Mouse (Mus musculus): ENCODE measurements at regions not wholly inside any gene's neighbourhood (a gene's known extent, or its start where the extent isn't known, plus 50 kb on each side); places are given as distances from the start of the nearest gene placed in this dataset.

DNA sequence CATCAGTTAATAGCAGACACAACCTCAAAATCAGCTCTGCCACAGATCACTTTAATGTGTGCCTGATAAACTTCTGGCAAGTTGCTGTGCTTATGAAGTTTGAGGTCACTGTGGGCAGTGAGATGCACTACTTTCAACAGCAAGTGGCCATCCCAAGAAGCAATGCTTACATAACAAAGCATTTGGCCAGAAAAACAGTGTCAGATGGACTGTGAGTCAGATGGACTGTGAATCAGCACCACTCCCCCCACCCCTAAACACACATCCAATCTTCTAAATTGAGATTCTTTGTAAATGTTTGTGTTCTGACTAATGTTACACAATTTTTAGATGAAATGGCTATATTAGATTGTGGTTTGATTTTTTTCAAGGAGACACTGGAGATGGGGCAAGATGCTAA, 550.7 kb downstream of the Nxph1 start:
- no peaks in the 10 kb centered on the region for H3K4me1 ChIP-seq (replicated peaks; ENCODE audit: low read depth, low read length)
- H3K9me3 ChIP-seq (ENCODE audit: low read length), result no peaks in the 10 kb centered on the region
- H3K27me3 ChIP-seq (ENCODE audit: insufficient read depth, low read length), result no peaks in the 10 kb centered on the region
- TF ChIP-seq POU5F1 (IDR thresholded peaks at IDR 0.05; ENCODE audit: borderline replicate concordance, low read length) (no peak), CTCF (conservative IDR thresholded peaks at IDR 0.05; ENCODE audit: low read length) (no peak), NANOG (IDR thresholded peaks at IDR 0.05; ENCODE audit: borderline replicate concordance, low read length) (no peak)
- no peaks in the 10 kb centered on the region for H3K36me3 ChIP-seq (ENCODE audit: insufficient read depth, low read length)
- no peak overlapping the region for H3K4me3 ChIP-seq (replicated peaks; ENCODE audit: low read length)

DNA sequence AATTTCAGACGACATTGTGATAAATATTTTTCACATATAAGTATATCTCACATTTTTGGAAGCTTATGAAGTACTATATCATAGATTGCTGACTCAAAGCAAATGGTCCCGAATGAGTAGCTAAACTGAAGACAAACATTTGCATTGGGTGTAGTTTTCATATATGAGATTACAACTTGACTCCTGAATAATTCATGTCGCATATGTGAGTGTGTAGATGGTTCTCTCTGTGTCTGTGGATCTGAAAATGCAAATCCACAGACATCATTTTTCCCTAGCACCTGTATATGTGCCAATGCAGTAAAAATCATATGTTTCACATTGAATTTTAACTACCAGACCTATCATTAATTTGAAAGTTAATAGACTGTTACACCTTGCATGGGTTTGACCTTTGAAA, 586.2 kb downstream of the Nxph1 start:
- TF ChIP-seq NANOG (IDR thresholded peaks at IDR 0.05; ENCODE audit: borderline replicate concordance, low read length) (no peak), POU5F1 (IDR thresholded peaks at IDR 0.05; ENCODE audit: borderline replicate concordance, low read length) (no peak), CTCF (conservative IDR thresholded peaks at IDR 0.05; ENCODE audit: low read length) (no peak)
- no peak overlapping the region for H3K4me3 ChIP-seq (replicated peaks; ENCODE audit: low read length)
- H3K4me1 ChIP-seq (replicated peaks; ENCODE audit: low read depth, low read length), result no peaks in the 10 kb centered on the region
- no peaks in the 10 kb centered on the region for H3K9me3 ChIP-seq (ENCODE audit: low read length)
- H3K27me3 ChIP-seq (ENCODE audit: insufficient read depth, low read length), result no peaks in the 10 kb centered on the region
- H3K36me3 ChIP-seq (ENCODE audit: insufficient read depth, low read length), result no peaks in the 10 kb centered on the region

DNA sequence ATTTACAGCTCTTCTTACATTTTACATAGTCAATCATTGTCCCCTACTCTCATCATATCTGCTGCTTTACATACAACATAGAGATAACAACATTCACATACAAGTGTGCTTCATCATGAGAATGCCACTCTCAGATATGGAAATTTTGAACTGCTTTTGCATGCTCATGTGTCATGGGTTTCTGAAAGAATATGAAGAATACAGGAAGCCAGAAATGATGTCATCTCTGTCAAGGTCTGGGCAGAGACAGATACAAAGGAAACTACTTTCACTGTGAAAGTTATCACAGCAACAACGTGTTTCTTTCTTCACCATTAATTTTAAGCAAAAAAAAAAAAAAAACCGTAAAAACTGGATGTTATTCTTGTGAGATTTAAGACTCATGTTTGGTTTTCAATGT, 590.5 kb downstream of the Nxph1 start:
- Histone ChIP-seq H3K4me3 (replicated peaks; ENCODE audit: low read length) (no peak overlapping the region), H3K27me3 (ENCODE audit: insufficient read depth, low read length) (no peaks in the 10 kb centered on the region), H3K9me3 (ENCODE audit: low read length) (no peaks in the 10 kb centered on the region), H3K36me3 (ENCODE audit: insufficient read depth, low read length) (no peaks in the 10 kb centered on the region), H3K4me1 (replicated peaks; ENCODE audit: low read depth, low read length) (no peaks in the 10 kb centered on the region)
- TF ChIP-seq NANOG (IDR thresholded peaks at IDR 0.05; ENCODE audit: borderline replicate concordance, low read length) (no peak), CTCF (conservative IDR thresholded peaks at IDR 0.05; ENCODE audit: low read length) (no peak), POU5F1 (IDR thresholded peaks at IDR 0.05; ENCODE audit: borderline replicate concordance, low read length) (no peak)

DNA sequence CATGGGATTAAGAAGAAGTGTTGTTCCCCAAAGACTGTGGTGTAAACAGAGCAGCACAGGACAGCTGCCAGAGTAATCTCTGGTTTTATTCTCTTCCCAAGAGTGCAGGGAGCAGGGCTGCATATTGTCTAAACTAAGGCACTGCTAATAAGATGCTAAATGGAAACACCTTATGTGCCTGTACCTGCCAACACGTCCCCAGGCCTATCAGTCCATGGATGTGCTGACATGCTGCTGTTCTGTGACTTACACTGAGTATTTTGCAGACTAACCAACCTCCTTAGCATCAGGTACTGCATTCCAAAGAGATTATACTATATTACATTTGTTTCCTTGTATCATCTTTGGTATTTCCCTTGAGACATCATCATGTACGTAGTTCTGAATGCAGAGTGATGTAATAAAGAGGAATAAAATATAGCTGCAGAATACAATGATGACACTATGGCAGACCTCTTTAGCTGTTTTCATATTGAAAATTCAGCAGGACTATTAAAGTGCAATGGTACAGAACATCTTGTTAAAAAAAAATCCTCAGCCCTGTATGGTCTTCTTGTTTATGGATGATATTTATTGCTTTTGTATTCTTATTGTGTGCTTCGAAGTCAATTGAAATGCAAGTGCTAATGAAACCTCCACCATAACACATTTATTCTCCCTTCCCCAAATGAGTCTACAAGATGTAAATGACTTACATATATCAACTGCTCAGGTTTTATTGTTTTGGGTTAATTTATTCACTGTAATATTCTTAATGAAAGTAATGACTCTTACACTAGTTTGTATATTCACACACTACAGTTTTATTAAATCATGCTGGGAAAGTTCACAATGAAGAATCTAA, 602.1 kb downstream of the Nxph1 start:
- Histone ChIP-seq H3K27me3 (ENCODE audit: insufficient read depth, low read length) (no peaks in the 10 kb centered on the region), H3K36me3 (ENCODE audit: insufficient read depth, low read length) (no peaks in the 10 kb centered on the region), H3K4me3 (replicated peaks; ENCODE audit: low read length) (no peak overlapping the region), H3K9me3 (ENCODE audit: low read length) (no peaks in the 10 kb centered on the region), H3K4me1 (replicated peaks; ENCODE audit: low read depth, low read length) (no peaks in the 10 kb centered on the region)
- TF ChIP-seq NANOG (IDR thresholded peaks at IDR 0.05; ENCODE audit: borderline replicate concordance, low read length) (no peak), CTCF (conservative IDR thresholded peaks at IDR 0.05; ENCODE audit: low read length) (no peak), POU5F1 (IDR thresholded peaks at IDR 0.05; ENCODE audit: borderline replicate concordance, low read length) (no peak)

DNA sequence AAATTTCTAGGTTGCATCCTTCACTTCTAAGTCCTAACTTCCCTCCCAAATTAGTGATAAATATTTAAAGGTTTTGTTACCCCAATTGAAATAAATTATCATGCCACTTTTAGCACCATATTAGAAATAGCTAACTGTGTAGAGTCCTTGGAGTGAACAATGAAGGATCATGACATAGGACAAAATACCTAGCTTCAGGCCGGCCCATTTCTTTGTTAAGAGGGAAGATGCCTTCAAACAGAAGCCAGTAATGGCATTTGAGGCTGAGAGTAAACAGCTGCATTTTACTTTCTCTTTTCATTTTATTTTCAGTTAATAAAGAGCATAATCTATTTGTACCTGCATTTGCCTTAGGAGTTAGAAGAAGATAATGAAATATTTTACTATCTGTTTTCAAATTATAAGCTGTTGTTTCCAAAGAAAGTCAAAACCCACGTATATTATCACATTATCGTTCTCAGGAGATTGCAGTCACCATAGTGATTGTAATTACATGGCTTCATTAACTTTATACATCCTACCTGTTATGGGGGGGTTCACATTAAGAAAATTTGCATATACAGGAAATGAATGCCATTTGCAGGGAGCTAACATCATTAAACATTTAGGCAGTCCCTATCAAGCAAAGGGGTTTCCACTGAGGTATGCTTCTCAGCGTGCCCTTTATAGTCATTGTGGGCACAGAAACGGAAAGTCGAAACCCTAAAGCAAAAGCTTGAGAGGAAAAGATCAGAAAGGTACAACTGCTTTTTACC, 615.2 kb downstream of the Nxph1 start:
- H3K27me3 ChIP-seq (ENCODE audit: insufficient read depth, low read length), result no peaks in the 10 kb centered on the region
- TF ChIP-seq POU5F1 (IDR thresholded peaks at IDR 0.05; ENCODE audit: borderline replicate concordance, low read length) (no peak), NANOG (IDR thresholded peaks at IDR 0.05; ENCODE audit: borderline replicate concordance, low read length) (no peak), CTCF (conservative IDR thresholded peaks at IDR 0.05; ENCODE audit: low read length) (no peak)
- no peak overlapping the region for H3K4me3 ChIP-seq (replicated peaks; ENCODE audit: low read length)
- H3K4me1 ChIP-seq (replicated peaks; ENCODE audit: low read depth, low read length), result no peaks in the 10 kb centered on the region
- no peaks in the 10 kb centered on the region for H3K36me3 ChIP-seq (ENCODE audit: insufficient read depth, low read length)
- no peaks in the 10 kb centered on the region for H3K9me3 ChIP-seq (ENCODE audit: low read length)

DNA sequence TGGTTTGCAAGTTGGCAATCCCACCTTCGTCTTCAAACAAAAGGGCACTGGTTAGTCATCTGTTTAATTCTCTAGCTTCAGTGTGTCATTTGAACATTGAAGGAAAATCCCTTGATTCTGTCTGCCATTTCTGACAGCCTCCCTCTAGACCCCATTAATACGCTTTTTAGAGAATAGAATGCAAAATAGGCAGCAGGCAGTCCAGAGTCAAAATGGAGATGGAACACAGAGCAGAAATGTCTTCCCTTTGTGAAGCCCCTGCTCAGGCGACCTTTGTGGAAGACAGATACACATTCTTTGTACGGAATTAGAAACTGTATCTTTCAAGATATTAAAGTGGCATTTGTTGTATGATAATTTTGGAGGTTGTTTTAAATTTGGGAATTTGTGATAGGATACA, 623.6 kb downstream of the Nxph1 start:
- H3K36me3 ChIP-seq (ENCODE audit: insufficient read depth, low read length), result no peaks in the 10 kb centered on the region
- no peaks in the 10 kb centered on the region for H3K27me3 ChIP-seq (ENCODE audit: insufficient read depth, low read length)
- H3K4me1 ChIP-seq (replicated peaks; ENCODE audit: low read depth, low read length), result no peaks in the 10 kb centered on the region
- no peaks in the 10 kb centered on the region for H3K9me3 ChIP-seq (ENCODE audit: low read length)
- no peak for TF ChIP-seq CTCF (conservative IDR thresholded peaks at IDR 0.05; ENCODE audit: low read length)
- TF ChIP-seq NANOG (IDR thresholded peaks at IDR 0.05; ENCODE audit: borderline replicate concordance, low read length), result no peak
- no peak for TF ChIP-seq POU5F1 (IDR thresholded peaks at IDR 0.05; ENCODE audit: borderline replicate concordance, low read length)
- H3K4me3 ChIP-seq (replicated peaks; ENCODE audit: low read length), result no peak overlapping the region

DNA sequence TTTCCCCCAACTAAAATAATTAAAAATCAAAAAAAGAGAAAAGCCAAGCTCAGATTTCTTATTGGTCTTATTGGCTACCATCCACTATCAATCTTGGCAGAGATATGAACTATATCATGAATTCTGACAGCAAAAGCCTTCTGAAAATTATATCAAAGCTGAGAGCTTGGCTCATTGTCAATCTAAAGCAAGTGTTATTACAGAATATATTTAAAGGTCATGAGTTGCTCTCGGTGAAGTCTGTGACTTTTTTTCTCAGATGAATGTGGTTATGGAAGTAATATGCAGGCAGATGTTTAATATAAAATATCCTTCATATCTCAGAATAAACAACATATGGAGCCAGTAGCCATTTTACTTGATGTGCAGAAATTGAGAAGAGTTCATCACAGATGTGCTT, 645.2 kb downstream of the Nxph1 start:
- no peaks in the 10 kb centered on the region for H3K27me3 ChIP-seq (ENCODE audit: insufficient read depth, low read length)
- H3K36me3 ChIP-seq (ENCODE audit: insufficient read depth, low read length), result no peaks in the 10 kb centered on the region
- H3K4me3 ChIP-seq (replicated peaks; ENCODE audit: low read length), result no peak overlapping the region
- TF ChIP-seq NANOG (IDR thresholded peaks at IDR 0.05; ENCODE audit: borderline replicate concordance, low read length), result no peak
- no peak for TF ChIP-seq CTCF (conservative IDR thresholded peaks at IDR 0.05; ENCODE audit: low read length)
- no peak for TF ChIP-seq POU5F1 (IDR thresholded peaks at IDR 0.05; ENCODE audit: borderline replicate concordance, low read length)
- H3K9me3 ChIP-seq (ENCODE audit: low read length), result no peaks in the 10 kb centered on the region
- no peaks in the 10 kb centered on the region for H3K4me1 ChIP-seq (replicated peaks; ENCODE audit: low read depth, low read length)

DNA sequence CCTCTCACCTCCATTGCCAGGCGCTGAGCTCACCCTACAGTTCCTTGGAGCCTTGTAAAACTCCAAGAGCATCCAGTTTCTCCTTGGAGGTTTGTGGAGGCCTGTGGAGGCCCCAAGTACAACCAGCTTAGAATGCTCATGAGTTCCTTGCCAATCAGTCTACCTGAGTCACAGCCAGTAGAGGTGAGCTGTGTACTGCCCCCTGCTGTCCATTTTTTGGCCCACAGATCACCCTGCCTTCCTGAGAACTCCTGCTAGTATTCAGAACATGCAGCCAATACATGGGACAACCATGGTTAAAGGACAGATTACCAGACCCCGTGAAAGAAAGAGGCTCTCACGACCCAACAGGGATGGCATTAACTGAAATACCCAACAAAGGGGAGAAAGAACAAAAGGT, 651.2 kb downstream of the Nxph1 start:
- Histone ChIP-seq H3K4me3 (replicated peaks; ENCODE audit: low read length) (no peak overlapping the region), H3K27me3 (ENCODE audit: insufficient read depth, low read length) (no peaks in the 10 kb centered on the region), H3K9me3 (ENCODE audit: low read length) (no peaks in the 10 kb centered on the region), H3K36me3 (ENCODE audit: insufficient read depth, low read length) (no peaks in the 10 kb centered on the region), H3K4me1 (replicated peaks; ENCODE audit: low read depth, low read length) (no peaks in the 10 kb centered on the region)
- TF ChIP-seq NANOG (IDR thresholded peaks at IDR 0.05; ENCODE audit: borderline replicate concordance, low read length) (no peak), POU5F1 (IDR thresholded peaks at IDR 0.05; ENCODE audit: borderline replicate concordance, low read length) (no peak), CTCF (conservative IDR thresholded peaks at IDR 0.05; ENCODE audit: low read length) (peak; percentile 51; the same call in 1 of the 2 replicates)
